Mouse (Mus musculus): ENCODE measurements around the gene Ccdc18. TPM values are rescaled to one million over a fixed set of nuclear protein-coding genes. Genes with fewer than 3 reads are reported as not detected.
A peak's percentile ranks its signal among the peaks of the same experiment; 100 is the strongest.
"Not testable (repeated sequence)": the region's sequence is repeated elsewhere in the genome, so short reads cannot be mapped to it uniquely, and the experiment has no call there.

The Ccdc18 gene
- total RNA-seq, 4 experiments from 2014 or later, result 1.4 to 1.8 (median 1.6) TPM

- no peak for DNase-seq (ENCODE audit: low spot score in 2 of 2)
Observed at GRCm38 (mm10) chr5:108255259-108255658, 122.6 kb downstream of the Ccdc18 start.

GRCm38 (mm10) chr5:108262722-108263121 lies 130.0 kb downstream of the Ccdc18 start:
- peak; percentile 50 to 54 for DNase-seq (ENCODE audit: low spot score in 2 of 2)

GRCm38 (mm10) chr5:108263785-108264184 lies 131.1 kb downstream of the Ccdc18 start:
- DNase-seq (ENCODE audit: low spot score in 2 of 2), result not testable (repeated sequence)

GRCm38 (mm10) chr5:108266990-108267389 lies 134.3 kb downstream of the Ccdc18 start:
- DNase-seq (ENCODE audit: low spot score in 2 of 2), result no peak

DNA sequence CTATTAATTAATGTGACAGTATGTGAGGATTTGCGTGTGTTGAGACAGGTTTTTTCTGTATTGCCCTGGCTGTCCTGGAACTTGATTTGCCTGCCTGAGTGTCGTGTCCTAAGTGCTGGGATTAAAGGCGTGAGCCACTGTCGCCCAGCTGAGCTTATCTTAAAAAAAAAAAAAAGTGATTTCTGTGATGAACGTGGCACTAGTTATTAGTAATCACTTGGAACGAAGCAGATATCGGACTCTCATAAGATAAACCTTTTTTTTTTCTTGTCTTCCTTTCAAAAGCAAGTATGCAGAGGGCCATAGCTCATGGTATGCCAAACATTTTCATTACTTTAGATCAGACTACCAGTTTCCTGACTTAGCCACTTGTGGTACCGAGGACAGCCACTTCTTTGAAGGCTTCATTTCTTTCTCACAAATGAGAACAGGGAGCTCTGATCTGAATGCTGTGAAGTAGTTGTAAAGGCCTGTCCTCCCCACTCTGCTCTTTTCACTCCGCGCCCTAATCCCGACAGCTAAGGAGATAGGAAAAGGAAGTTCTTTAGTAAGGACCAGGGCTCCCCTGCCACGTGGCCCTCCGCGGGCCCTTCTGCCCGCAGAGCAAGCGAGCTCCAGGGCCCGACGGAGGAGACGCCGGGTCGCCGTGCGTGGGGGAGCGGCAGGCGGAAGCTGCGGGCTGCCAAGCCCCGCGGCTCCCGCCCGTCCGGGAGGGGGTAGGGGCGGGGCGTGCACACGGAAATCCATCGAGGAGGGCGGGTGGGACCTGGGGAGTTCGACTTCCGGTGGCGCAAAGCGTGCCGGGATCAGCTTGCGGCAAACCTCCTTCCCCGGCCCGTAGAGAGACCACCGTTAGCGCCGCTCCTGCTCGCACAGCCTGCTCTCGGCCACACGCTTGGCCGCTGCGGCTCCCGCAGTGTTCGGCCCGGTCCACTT lies 135.7 kb downstream of the Ccdc18 start, which contains the start of gene Dr1:
TSS of gene Dr1 (plus strand) at position 771 of the 936 bp plus-strand sequence.
- peak; percentile 53 to 79 for DNase-seq (ENCODE audit: low spot score in 2 of 2)

DNA sequence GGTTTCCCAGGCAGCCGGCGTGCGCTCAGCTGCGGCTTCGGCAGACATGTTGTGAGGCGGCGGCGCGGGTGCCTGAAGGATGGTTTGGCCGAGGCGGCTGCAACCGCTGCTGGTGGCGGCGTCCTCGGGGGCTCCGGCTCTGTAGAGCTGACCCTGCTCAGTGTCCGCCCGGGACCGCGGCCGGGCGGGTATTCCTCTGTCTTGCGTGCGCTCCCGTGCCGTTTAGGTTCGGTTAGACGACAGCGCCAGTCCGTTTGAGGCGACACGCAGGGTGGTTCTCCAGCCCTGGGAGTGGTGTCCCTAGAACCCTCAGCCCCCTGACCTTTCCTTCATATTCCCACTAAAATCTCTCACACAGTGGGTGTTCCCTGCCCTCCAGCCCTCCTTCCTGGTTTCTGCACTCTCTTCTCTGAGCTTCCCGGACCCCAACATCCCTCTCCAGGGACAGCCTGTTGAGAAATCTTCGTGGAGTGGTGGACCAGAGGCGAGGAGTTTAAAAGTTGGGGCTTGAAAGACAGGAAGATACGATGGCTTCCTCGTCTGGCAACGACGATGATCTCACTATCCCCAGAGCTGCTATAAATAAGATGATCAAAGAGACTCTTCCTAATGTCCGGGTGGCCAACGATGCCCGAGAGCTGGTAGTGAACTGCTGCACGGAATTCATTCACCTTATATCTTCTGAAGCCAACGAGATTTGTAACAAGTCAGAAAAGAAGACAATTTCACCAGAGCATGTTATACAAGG lies 136.6 kb downstream of the Ccdc18 start:
- no peak for DNase-seq (ENCODE audit: low spot score in 2 of 2)

DNA sequence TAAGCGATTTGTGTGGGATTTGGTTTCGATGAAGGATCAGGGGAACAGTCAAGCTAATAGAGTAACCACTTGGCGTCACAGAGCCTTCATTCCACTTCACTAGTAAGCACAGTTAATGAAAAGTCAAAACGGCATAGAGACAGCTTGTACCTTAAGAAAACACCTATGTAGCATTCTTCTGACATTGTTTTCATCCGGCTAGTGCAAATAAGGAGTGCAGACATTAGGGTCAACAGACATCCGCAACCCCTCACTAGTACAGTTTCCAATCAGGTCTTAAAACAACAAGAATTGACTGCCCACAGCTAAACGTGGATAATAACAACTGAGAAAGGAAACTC lies 137.1 kb downstream of the Ccdc18 start:
- no peak for DNase-seq (ENCODE audit: low spot score in 2 of 2)

DNA sequence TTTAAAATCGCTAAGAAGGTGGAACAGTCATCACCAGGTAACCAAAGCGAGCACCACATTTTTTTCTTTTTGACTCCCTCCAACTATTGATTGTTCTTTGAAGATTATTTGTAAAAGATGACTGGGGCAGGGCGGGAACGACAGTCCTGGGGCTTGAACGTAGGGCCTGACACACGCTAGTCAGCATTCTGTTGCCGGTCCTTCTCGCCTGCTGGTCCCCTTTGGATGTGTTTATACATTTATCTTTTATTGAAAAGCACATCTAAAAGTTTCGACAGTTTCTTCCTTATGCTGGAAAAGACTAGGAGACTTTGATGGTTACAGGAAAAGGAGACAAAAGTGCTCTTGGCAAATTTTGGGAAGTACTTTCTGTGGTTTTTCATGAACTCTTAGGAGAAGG lies 137.7 kb downstream of the Ccdc18 start:
- DNase-seq (ENCODE audit: low spot score in 2 of 2), result no peak

DNA sequence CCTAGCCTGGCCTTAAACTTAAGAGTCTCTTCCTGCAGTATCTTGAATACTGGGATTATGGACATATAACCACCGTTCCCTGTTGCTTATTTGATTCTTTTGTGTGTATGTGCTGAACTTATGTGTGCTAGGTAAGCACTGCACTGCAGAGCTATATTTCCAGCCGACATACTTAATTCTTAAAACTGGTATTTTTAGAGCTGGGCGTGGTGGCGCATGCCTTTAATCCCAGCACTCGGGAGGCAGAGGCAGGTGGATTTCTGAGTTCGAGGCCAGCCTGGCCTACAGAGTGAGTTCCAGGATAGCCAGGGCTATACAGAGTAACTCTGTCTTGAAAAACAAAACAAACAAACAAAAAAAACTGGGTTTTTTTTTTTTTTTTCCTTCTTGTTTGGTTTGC lies 138.7 kb downstream of the Ccdc18 start:
- DNase-seq (ENCODE audit: low spot score in 2 of 2), result not testable (repeated sequence)

Other genes starting within 250 kb of the Ccdc18 start
- 10 to 100 TPM; 62.0 to 75.5 (median 66.3) TPM for gene Rpl5, start 232.4 kb upstream of the Ccdc18 start, total RNA-seq (2022)
- 10 to 100 TPM; 32.3 to 39.6 (median 35.2) TPM for gene Fam69a, start 145.8 kb upstream of the Ccdc18 start, total RNA-seq (2022)
- 10 to 100 TPM; 52.9 to 64.2 (median 58.8) TPM for gene Mtf2, start 67.2 kb upstream of the Ccdc18 start, total RNA-seq (2022)
- gene Tmed5, start 255 bp upstream of the Ccdc18 start, total RNA-seq (2022), result 10 to 100 TPM; 26.4 to 33.4 (median 30.8) TPM
- 10 to 100 TPM; 38.6 to 47.0 (median 42.6) TPM for gene Dr1, start 136.0 kb downstream of the Ccdc18 start, total RNA-seq (2022)
- 10 to 100 TPM; 10.8 to 15.2 (median 12.7) TPM for gene Pigg, start 179.7 kb downstream of the Ccdc18 start, total RNA-seq (2022)
- 10 to 100 TPM; 45.5 to 49.4 (median 47.9) TPM for gene Gm42517, start 235.0 kb downstream of the Ccdc18 start, total RNA-seq (2022)

All from layer of hippocampus, adult 8-10 months (tissue).